Comparison of ENCODE assay signal across 7 mouse cellular contexts in the genomic region with DNA sequence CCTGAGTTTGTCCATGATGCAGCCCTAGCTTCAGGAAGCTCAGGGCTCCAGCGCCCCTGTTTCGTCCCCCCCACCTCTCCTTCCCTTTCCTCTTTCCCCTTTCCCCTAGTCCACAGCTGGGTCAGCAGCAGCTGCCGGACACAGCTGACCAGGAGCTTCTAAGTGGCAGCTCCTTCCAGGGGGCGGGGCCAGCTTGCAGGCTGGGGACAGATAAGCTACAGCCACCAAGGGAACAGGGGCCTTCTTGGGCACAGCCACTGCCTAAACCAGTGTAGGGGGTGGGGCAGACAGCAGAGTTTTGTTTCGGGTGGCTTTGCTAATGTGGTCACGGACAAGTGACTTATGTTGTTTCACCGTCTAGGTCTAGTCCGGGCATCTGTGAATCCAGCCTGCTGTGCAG. TPM values are rescaled to one million over a fixed set of nuclear protein-coding genes. Genes with fewer than 3 reads are reported as not detected.
DNase-seq lines count a peak whose midpoint lies in the region; ATAC-seq and TF ChIP-seq lines count a peak whose summit lies in the region.

A gene (minus strand): TSS at position 90 of the 400 bp plus-strand sequence.

- peak within 1 kb of the TSS; percentile 33; the same call in 1 of the 2 replicates for H3K27ac ChIP-seq in spleen, adult 2 months (ENCODE audit: insufficient read depth, low read length)

- peak; percentile 52 for ATAC-seq in common myeloid progenitor, adult 5-6 weeks (replicated peaks; ENCODE audit: low read depth, poor library complexity, severe bottlenecking)

- no peak for TF ChIP-seq POLR2A in spleen, adult 2 months (IDR thresholded peaks at IDR 0.05; ENCODE audit: low read depth, low read length)

- H3K27me3 ChIP-seq in spleen, adult 2 months (ENCODE audit: control insufficient read depth, insufficient read depth, low read length) = peaks cover 14% of the 10 kb centered on the region

- TF ChIP-seq CTCF in spleen, adult 2 months (IDR thresholded peaks at IDR 0.05; ENCODE audit: extremely low read depth, insufficient read depth, insufficient read length, insufficient replicate concordance) = no peak

- no peaks in the 10 kb centered on the region for H3K36me3 ChIP-seq in spleen, adult 2 months (ENCODE audit: control insufficient read depth, insufficient read depth, low read length)

- WGBS in spleen, adult 2 months = 54% methylated on average over 8 of the region's 8 CpGs

- peak within 1 kb of the TSS; percentile 50 for H3K4me3 ChIP-seq in spleen, adult 2 months (ENCODE audit: extremely low read depth, insufficient read depth, insufficient read length)

- peak; percentile 82 for DNase-seq in MEL-GATA-1-ER (ENCODE audit: extremely low read depth, low read depth)
- DNase-seq in heart, adult 11 months = peak; percentile 99
- DNase-seq in kidney, adult 9 months = peak; percentile 51
- peak; percentile 68 for DNase-seq in lung, postnatal 10 days
- DNase-seq in spleen, adult 2 months (ENCODE audit: low read depth in 1 of 2, low spot score in 2 of 2) = no peak
- no peak for DNase-seq in cerebellum, postnatal 4 days (ENCODE audit: low spot score in 2 of 2)

- peaks cover 12% of the 10 kb centered on the region for H3K4me1 ChIP-seq in spleen, adult 2 months (ENCODE audit: control insufficient read depth, insufficient read depth, insufficient read length)

RNA-seq across cellular contexts. Expression of the gene that starts here (rescaled TPM):
- total RNA-seq in common myeloid progenitor, adult 5-6 weeks (2017) = 11.0 and 22.8 TPM in 2 replicates
- polyA plus RNA-seq in spleen, adult 2 months (2012; rRNA removed) = 49.5 and 59.5 TPM in 2 replicates

Comparison
In these comparisons a context has a peak if more than half of its experiments do, and no peak if none do; other contexts are left out.
1. DNase-seq: peak in MEL-GATA-1-ER (single experiment), heart, adult 11 months (single experiment), kidney, adult 9 months (single experiment) and lung, postnatal 10 days (single experiment); none in spleen, adult 2 months (0 of 2) and cerebellum, postnatal 4 days (0 of 2).